Mouse (Mus musculus) urinary bladder, postnatal 4 days (tissue): ENCODE measurements around the gene Ugt1a10.
"Not testable (repeated sequence)": the region's sequence is repeated elsewhere in the genome, so short reads cannot be mapped to it uniquely, and the experiment has no call there.

Source experiments
- DNase-seq, 2 experiments: peaks; one replicate each; pipeline ENCODE4 v3.0.0; 2021 to 2022; ENCODE audit warnings: low spot score in 2 of 2

The Ugt1a10 gene

DNA sequence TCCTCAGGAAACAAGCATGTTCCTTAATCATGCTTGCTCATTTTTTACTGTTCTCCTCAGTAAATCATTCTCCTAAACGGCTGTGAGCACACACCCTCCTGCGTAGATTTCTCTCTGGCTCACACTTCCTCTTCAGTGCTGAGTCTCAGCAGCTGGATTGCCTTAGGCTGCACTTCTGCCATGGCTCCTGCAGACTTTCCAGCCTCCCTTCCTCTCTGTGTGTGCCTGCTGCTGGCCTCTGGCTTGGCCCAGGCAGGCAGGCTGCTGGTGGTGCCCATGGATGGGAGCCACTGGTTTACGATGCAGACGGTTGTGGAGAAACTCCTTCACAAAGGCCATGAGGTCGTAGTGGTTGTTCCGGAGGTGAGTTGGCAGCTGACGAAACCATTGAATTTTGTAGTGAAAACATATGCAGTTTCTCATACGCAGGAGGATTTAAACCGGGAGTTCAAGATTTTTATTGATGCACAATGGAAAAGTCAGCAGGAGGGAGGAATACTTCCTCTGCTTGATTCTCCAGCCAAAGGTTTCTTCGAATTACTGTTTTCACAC is 39.8 kb downstream of the Ugt1a10 start, which contains the start of gene Ugt1a7c:
Ugt1a7c (plus strand) TSS at position 122 of the 552 bp plus-strand sequence.
- DNase-seq: peak in 1 of 2 experiments; percentile 43

- not testable (repeated sequence) for DNase-seq
These were observed 43.4 kb downstream of the Ugt1a10 start for GRCm38 (mm10) chr1:88098546-88098945.

GRCm38 (mm10) chr1:88099691-88100090 is 44.5 kb downstream of the Ugt1a10 start:
- DNase-seq: not testable (repeated sequence)

- DNase-seq: not testable (repeated sequence)
These were observed 47.8 kb downstream of the Ugt1a10 start, which contains the start of gene Ugt1a6b for GRCm38 (mm10) chr1:88103019-88103418. Gene Ugt1a6b, plus strand, starts transcription at chr1:88103252.

- DNase-seq: not testable (repeated sequence)
These were observed 48.7 kb downstream of the Ugt1a10 start for GRCm38 (mm10) chr1:88103697-88104468.

GRCm38 (mm10) chr1:88104667-88105430 is 49.7 kb downstream of the Ugt1a10 start:
- no peak for DNase-seq

- DNase-seq: no peak
These were observed 50.5 kb downstream of the Ugt1a10 start for GRCm38 (mm10) chr1:88105656-88106055.

DNA sequence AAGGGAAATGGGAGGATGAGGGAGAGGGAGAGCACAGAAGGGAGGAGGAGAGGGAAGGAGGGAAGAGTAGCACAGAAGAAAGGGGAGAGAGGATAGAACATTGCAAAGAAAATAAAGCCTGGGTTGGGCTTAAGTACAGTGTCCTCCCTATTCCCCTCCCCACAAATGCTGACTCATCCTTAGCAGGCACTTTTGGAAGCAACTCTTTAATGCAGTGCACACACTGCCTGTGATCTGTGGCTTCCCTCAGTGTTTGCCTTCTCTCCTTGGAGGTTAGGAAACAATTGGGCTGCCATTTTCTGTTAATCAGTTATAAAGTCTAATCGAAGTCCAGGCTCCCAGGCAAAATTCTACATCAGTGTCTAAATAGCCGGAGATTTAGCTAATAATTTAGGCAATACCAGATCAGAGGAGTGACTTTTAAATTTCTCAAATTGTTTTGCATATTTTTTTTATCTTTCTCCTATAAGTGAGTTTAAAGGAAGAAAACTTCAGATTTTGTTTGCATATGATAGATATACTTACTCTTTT is 53.9 kb downstream of the Ugt1a10 start:
- not testable (repeated sequence) for DNase-seq

DNA sequence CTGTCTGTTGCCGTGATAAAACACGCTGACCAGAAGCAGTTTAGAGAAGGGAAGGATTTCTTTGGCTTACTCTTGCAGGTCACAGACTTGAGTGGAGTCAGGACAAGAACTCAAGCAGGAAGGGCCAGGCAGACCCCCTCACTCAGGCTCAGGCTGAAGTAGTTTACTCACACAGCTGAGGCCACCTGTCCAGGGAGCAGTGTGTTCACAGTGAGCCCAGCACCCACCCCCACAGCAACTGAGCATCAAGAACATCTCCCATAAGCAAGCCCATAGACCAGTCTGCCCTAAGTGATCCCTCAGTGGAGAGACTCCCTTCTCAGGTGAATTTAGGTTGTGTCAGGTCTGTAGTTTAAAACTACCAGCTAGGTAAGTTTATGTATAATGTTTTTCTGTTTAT is 54.4 kb downstream of the Ugt1a10 start:
- not testable (repeated sequence) for DNase-seq

DNA sequence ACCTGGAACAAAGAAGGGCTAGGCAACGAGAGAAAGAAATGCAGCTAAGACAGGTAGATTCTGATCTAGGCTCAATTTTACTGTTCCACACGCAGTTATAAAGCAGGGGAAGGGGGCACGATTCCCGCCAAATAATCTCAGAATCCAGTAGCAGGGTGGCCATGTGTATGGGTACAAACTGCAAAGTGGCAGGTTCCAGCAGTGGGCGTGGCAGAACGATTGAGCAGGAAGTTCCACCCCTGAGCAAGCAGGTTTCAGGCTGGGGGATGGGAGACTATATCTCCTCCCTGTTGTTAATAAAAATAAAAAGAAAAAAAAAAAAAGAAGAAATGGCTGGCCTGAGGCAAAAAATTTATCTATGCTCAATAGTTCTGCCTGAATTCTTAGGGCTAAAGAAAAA is 57.6 kb downstream of the Ugt1a10 start:
- DNase-seq: not testable (repeated sequence)

DNA sequence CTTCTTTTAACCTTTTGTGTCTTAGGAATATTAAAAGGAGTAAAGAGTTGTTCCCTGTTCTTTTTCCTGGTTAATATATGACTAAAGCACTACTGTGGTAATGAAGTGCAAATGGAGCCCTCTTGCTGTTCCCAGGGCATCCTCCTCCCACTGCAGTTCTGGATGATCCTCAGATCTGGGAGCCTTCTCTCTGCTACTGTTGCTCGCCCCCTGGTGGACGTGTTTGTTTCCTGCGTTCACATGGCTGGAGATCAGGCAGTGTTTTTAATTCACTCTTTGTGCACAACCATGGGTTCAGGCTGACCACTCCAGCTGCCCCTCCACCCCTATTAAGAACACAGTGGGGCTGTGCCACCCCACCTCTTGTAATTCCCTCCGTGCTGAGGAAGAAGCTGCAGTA is 65.4 kb downstream of the Ugt1a10 start:
- DNase-seq: not testable (repeated sequence)

- DNase-seq: not testable (repeated sequence)
These were observed 66.3 kb downstream of the Ugt1a10 start for GRCm38 (mm10) chr1:88121521-88121920.

- not testable (repeated sequence) for DNase-seq
These were observed 70.7 kb downstream of the Ugt1a10 start for GRCm38 (mm10) chr1:88125827-88126360.

GRCm38 (mm10) chr1:88129091-88129490 is 73.9 kb downstream of the Ugt1a10 start:
- DNase-seq: not testable (repeated sequence)

GRCm38 (mm10) chr1:88130223-88130622 is 75.0 kb downstream of the Ugt1a10 start:
- not testable (repeated sequence) for DNase-seq

DNA sequence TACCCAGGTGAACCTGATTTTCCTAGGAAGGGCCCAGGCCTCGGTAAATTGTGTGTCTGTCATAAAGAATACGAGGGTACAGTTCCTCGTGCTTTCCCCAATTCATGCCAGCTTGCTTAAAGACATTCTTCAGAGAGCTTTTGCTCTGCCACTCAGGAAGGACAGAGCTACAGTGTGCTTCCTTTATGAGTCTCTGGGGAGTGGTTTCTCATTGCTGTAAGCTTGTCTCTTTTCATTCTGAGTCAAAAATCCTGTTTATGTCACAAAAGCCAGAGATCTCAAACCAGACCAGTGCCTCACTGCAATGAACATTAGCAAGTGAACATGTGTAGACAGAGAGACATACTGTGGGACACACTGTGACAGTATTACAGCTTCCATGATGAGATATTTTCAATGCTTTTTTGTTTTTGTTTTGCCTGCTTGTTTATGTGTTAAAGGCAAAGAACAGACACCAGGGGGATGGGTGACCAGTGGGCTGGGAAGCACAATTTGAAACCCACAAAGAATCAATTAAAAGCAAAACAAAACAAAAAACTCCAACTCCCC is 78.8 kb downstream of the Ugt1a10 start:
- no peak for DNase-seq

GRCm38 (mm10) chr1:88134457-88135011 is 79.3 kb downstream of the Ugt1a10 start, which contains the start of gene Ugt1a6a:
Gene Ugt1a6a, plus strand, starts transcription at chr1:88134809.
- peak in 1 of 2 experiments; percentile 51 for DNase-seq

- DNase-seq: not testable (repeated sequence)
These were observed 80.2 kb downstream of the Ugt1a10 start for GRCm38 (mm10) chr1:88135229-88135904.

- DNase-seq: no peak
These were observed 81.5 kb downstream of the Ugt1a10 start for GRCm38 (mm10) chr1:88136646-88137045.

- DNase-seq: no peak
These were observed 82.1 kb downstream of the Ugt1a10 start for GRCm38 (mm10) chr1:88137264-88137663.
